Mouse (Mus musculus) stomach, postnatal 0 days (tissue): ENCODE data around the gene Zfyve26. TPM values are rescaled to one million over a fixed set of nuclear protein-coding genes. Genes with fewer than 3 reads are reported as not detected.
"Not testable (repeated sequence)": the region's sequence is repeated elsewhere in the genome, so short reads cannot be mapped to it uniquely, and the experiment has no call there.

Source experiments
- ATAC-seq: fragments of 200-750 bp; cut with Nextera tagmentation; 2 replicates; pipeline ENCODE4 v1.8.0; 2017; ENCODE audit not compliant: low FRiP score, low TSS enrichment
- DNase-seq: peaks from one replicate; pipeline ENCODE4 v3.0.0-alpha.2; 2016; ENCODE audit warnings: low spot score
- H3K27ac ChIP-seq: fragments of 300-500 bp; sonication (generic); replicated peaks from 2 replicates; pipeline ENCODE4 v1.5.1; 2014; ENCODE audit warnings: mild to moderate bottlenecking, control low read depth
- H3K27me3 ChIP-seq: fragments of 300-500 bp; sonication (generic); 2 replicates; pipeline ENCODE4 v1.6.1; 2014; ENCODE audit warnings: low read length; ENCODE audit not compliant: control insufficient read depth, insufficient read depth
- H3K36me3 ChIP-seq: fragments of 300-500 bp; sonication (generic); 2 replicates; pipeline ENCODE4 v1.6.1; 2014; ENCODE audit warnings: low read length, mixed read lengths; ENCODE audit not compliant: control insufficient read depth, insufficient read depth
- H3K4me1 ChIP-seq: fragments of 300-500 bp; sonication (generic); replicated peaks from 2 replicates; pipeline ENCODE4 v1.6.1; 2014; ENCODE audit warnings: antibody characterized with exemption; ENCODE audit not compliant: control insufficient read depth, insufficient read depth
- H3K4me2 ChIP-seq: fragments of 300-500 bp; sonication (generic); replicated peaks from 2 replicates; pipeline ENCODE4 v1.6.1; 2014; ENCODE audit warnings: low read depth, mild to moderate bottlenecking, control low read depth, moderate library complexity
- H3K4me3 ChIP-seq: fragments of 300-500 bp; sonication (generic); 2 replicates; pipeline ENCODE4 v1.5.1; 2014; ENCODE audit warnings: low read depth, low read length, control low read depth
- H3K9ac ChIP-seq: fragments of 300-500 bp; sonication (generic); 2 replicates; pipeline ENCODE4 v1.6.1; 2014; ENCODE audit warnings: mild to moderate bottlenecking, low read length, control low read depth, mixed read lengths
- H3K9me3 ChIP-seq: fragments of 300-500 bp; sonication (generic); 2 replicates; pipeline ENCODE4 v1.6.1; 2016; ENCODE audit warnings: low read length; ENCODE audit not compliant: control insufficient read depth
- CTCF ChIP-seq: IDR thresholded peaks from 2 replicates; pipeline ENCODE4 v1.5.1; 2016; ENCODE audit warnings: antibody characterized with exemption, low read depth, mild to moderate bottlenecking, moderate library complexity
- EP300 ChIP-seq: optimal IDR thresholded peaks from 2 replicates; pipeline ENCODE3; 2016; ENCODE audit warnings: antibody characterized with exemption
- WGBS: fragments of 180-500 bp; shearing (Covaris S2); extraction: QIAGEN DNeasy Blood & Tissue Kit; methylation state at CpG from one replicate; pipeline ENCODE4 v1.1.7; 2014; 5-methylcytosine and 5-hydroxymethylcytosine counted together
- polyA plus RNA-seq: library from polyadenylated mRNA; unstranded; fragments of >200 nt; fragmentation: Nextera tagmentation; extraction: Ambion mirVana; gene quantifications from 2 replicates; pipeline ENCODE4 v1.2.1, GENCODE M21; 2015

The Zfyve26 gene
- polyA plus RNA-seq, 1 experiment from 2014 or later = 3.7 TPM

GRCm38 (mm10) chr12:79192193-79192592 lies 103.9 kb downstream of the Zfyve26 start, which contains the start of gene Rdh11:
Gene Rdh11, minus strand, starts transcription at chr12:79192293.
- peak within 1 kb of the TSS; percentile 86 for H3K4me2 ChIP-seq
- WGBS = 56% methylated on average over 6 of the region's 6 CpGs
- no peaks in the 10 kb centered on the region for H3K9me3 ChIP-seq
- no peaks in the 10 kb centered on the region for H3K4me1 ChIP-seq
- peak within 1 kb of the TSS; percentile 53 for H3K9ac ChIP-seq
- 0 out of 2 replicates have a peak, but pooled peaks cover 3% of the 10 kb centered on the region for H3K36me3 ChIP-seq
- H3K4me3 ChIP-seq = peak within 1 kb of the TSS; percentile 46
- DNase-seq (no peak), ATAC-seq (no peak)
- TF ChIP-seq EP300 (no peak), CTCF (no peak)
- no peak within 1 kb of the TSS; the same call in 1 of the 2 replicates for H3K27ac ChIP-seq
- H3K27me3 ChIP-seq = no peaks in the 10 kb centered on the region

- Histone ChIP-seq H3K4me2 (peak overlapping the region; percentile 86), H3K4me3 (peak overlapping the region; percentile 46), H3K9ac (peak overlapping the region; percentile 53), H3K27me3 (no peaks in the 10 kb centered on the region), H3K27ac (no peak overlapping the region), H3K36me3 (0 out of 2 replicates have a peak, but pooled peaks cover 5% of the 10 kb centered on the region), H3K4me1 (no peaks in the 10 kb centered on the region), H3K9me3 (no peaks in the 10 kb centered on the region)
- WGBS = 4% methylated on average over 14 of the region's 14 CpGs
- TF ChIP-seq EP300 = no peak
- peak; percentile 78 for TF ChIP-seq CTCF
- ATAC-seq (peak; percentile 91), DNase-seq (peak; percentile 85)
Measured at GRCm38 (mm10) chr12:79191701-79192100, 104.4 kb downstream of the Zfyve26 start.

GRCm38 (mm10) chr12:79190931-79191673 lies 105.0 kb downstream of the Zfyve26 start:
- Histone ChIP-seq H3K9ac (peak overlapping the region; percentile 53), H3K9me3 (no peaks in the 10 kb centered on the region), H3K4me2 (peak overlapping the region; percentile 86), H3K4me3 (peak overlapping the region; percentile 46), H3K27me3 (no peaks in the 10 kb centered on the region), H3K4me1 (no peaks in the 10 kb centered on the region), H3K36me3 (peaks cover 9% of the 10 kb centered on the region), H3K27ac (no peak overlapping the region; the same call in 1 of the 2 replicates)
- no peak for TF ChIP-seq EP300
- TF ChIP-seq CTCF = peak; percentile 43
- DNase-seq (peak; percentile 68), ATAC-seq (peak; percentile 80)
- under 1% methylated on average over 18 of the region's 18 CpGs for WGBS

- not testable (repeated sequence) for H3K27me3 ChIP-seq, H3K9ac ChIP-seq, ATAC-seq, H3K9me3 ChIP-seq, H3K4me3 ChIP-seq, H3K4me1 ChIP-seq, H3K4me2 ChIP-seq, H3K27ac ChIP-seq, DNase-seq
- peaks cover 20% of the 10 kb centered on the region for H3K36me3 ChIP-seq
- 87% methylated on average over 4 of the region's 6 CpGs for WGBS
Measured at GRCm38 (mm10) chr12:79185160-79185559, 110.9 kb downstream of the Zfyve26 start.

Other genes with a start within 250 kb of the Zfyve26 start
- gene Pigh, start 206.7 kb downstream of the Zfyve26 start, polyA plus RNA-seq = 18.8 and 20.3 TPM in 2 replicates
- gene Arg2, start 165.5 kb downstream of the Zfyve26 start, polyA plus RNA-seq = 2.0 and 2.2 TPM in 2 replicates
- 110 and 111 TPM in 2 replicates for gene Vti1b, start 123.6 kb downstream of the Zfyve26 start, polyA plus RNA-seq
- 16.3 and 17.1 TPM in 2 replicates for gene Rdh11, start 104.0 kb downstream of the Zfyve26 start, polyA plus RNA-seq
- gene Rdh12, start 87.4 kb downstream of the Zfyve26 start, polyA plus RNA-seq = 78.8 and 88.1 TPM in 2 replicates
- 1.9 and 2.0 TPM in 2 replicates for gene Rad51b, start 978 bp upstream of the Zfyve26 start, polyA plus RNA-seq